Mouse (Mus musculus) thymus, postnatal 10 days (tissue): ENCODE measurements around the gene Gabbr2.

Experiments used
- DNase-seq, 2 experiments: peaks; one replicate each; pipeline ENCODE4 v3.0.0; 2021; ENCODE audit warnings: low spot score in 2 of 2

The Gabbr2 gene

GRCm38 (mm10) chr4:46823738-46824137 lies 167.9 kb downstream of the Gabbr2 start:
- no peak for DNase-seq

DNA sequence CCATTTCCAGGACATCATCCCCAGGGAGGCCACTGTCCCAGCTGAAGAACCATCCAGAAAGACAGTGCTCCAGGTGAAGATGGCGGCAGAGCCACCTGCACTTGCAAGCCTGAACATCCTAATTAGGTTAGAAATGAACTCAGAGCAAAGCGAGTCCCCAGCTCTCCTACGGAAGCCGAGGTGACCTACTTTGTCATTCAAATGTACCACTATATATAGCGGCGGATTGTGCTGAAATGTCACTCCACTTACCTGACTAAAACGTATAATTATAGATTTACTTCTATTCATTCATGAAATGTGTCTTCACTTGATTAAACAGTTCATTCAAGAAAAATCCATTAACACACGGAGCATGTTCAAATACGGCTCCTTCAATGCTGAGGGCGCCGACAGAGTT lies 170.0 kb downstream of the Gabbr2 start:
- no peak for DNase-seq

DNA sequence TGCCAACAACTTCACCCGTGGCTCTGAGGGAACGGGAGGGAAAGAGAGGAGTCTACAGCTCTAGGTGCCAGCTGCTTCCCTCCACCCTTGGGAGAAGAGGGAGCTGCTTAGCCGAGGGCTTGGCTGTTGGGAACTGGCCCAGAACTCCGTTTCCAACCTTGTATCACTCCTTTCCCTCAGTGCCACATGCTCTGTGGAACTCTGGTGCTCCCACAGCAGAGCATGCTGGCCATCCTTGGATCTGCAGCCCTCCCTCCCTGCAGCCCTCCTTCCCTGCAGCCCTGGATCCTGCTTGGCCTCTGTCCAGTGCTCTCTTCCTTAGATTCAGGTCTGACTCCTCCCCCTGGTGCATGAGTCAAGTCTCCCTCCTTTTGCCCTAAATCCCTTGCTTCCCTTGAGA lies 176.7 kb downstream of the Gabbr2 start:
- no peak for DNase-seq

DNA sequence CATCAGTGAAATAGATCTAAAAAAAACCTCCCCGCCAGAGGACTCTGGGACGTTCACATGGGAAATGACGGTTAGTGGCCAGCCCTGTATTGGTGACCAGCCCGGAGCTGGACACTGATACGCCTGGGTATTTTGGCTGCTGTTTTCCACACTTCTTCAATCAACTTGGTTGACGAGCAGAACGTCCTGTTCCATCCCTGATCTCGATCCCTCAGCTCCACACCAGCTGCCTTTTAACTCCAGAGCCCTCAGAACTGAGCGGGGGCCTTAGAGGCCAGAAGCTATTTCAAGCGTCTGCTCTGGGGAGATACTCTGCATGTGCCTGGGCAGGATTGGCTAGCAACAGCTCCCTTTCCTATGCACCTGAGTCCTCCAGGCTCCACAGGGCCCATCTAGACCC lies 177.4 kb downstream of the Gabbr2 start:
- no peak for DNase-seq

DNA sequence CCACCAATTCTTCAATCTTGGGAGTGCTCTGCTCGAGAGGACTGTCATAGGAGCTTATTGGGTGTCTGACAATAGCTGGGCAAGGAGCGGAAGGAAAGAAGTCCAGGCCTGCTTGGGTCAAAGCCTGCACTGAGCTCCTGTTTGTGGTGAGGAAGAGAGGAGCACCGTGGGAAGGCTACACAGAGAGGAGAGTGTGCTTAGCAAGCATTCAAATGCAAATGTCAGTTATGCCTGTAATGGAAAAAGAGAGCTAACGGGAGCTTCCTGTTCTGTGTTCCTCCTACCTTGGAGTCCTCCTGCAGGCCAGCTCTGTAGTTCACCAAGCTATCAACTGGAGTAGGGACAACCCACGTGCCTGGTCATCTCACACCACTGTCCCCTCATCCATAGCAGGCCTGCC lies 180.5 kb downstream of the Gabbr2 start:
- no peak for DNase-seq

GRCm38 (mm10) chr4:46806876-46807275 lies 184.8 kb downstream of the Gabbr2 start:
- no peak for DNase-seq

DNA sequence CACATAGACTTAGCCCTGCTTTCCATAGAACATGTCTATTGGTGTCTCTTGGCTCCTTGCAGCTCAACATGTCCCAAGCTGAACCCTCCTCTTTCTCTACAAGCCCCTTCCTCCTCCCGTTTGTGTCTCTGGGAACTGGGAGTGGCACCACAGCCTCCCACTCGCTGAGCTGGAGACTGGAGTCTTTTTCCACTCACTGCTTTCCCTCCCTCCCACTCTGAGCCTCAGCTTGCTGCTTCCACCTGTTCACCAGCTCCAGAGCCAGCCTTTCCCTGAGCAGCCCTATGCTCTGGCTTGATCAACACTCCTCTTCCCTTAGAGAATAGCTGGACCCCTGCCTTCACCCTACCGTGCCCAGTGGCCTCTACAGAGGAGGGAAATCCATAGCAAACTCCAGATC lies 185.8 kb downstream of the Gabbr2 start:
- DNase-seq = no peak

GRCm38 (mm10) chr4:46802386-46802785 lies 189.3 kb downstream of the Gabbr2 start:
- no peak for DNase-seq

GRCm38 (mm10) chr4:46799904-46800303 lies 191.8 kb downstream of the Gabbr2 start:
- no peak for DNase-seq

- DNase-seq = no peak
Observed at GRCm38 (mm10) chr4:46795707-46796106, 196.0 kb downstream of the Gabbr2 start.

GRCm38 (mm10) chr4:46794583-46794982 lies 197.1 kb downstream of the Gabbr2 start:
- no peak for DNase-seq

DNA sequence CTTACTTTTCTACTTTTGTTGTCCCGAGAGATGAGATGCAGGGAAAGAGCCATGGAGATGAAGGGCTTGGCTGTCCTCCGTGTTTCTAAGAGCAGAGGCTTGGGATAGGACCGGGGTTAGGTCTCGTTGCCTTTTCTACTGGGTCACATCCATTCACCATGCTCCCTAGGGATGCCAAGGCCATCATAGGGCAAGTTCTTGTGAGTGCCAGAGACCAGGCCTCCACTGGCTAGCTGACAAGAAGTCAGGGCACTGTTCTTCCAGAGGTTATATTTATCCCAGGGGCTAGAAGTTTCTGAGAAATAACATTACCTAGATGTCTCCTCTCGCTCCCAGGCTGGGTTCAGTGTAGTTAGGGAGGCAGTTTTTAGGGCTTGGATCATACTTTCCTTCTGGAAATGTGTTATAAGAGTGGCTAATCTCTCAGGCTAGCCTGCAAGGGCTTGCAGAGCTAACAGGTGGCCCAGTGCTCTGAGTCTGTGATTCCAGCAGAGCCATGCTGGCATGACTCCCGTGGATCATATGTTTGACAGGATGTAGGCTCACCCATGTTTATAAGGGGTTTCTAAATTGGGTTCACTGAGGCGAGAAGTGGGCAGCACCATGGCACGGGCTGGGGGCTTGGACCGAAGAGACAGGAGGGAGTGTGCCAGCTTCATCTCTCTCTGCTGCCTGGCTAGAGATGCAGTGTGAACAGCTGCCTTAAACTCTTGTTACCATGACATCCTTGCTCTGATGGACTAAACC lies 199.2 kb downstream of the Gabbr2 start:
- no peak for DNase-seq

GRCm38 (mm10) chr4:46791268-46791951 lies 200.3 kb downstream of the Gabbr2 start:
- no peak for DNase-seq

DNA sequence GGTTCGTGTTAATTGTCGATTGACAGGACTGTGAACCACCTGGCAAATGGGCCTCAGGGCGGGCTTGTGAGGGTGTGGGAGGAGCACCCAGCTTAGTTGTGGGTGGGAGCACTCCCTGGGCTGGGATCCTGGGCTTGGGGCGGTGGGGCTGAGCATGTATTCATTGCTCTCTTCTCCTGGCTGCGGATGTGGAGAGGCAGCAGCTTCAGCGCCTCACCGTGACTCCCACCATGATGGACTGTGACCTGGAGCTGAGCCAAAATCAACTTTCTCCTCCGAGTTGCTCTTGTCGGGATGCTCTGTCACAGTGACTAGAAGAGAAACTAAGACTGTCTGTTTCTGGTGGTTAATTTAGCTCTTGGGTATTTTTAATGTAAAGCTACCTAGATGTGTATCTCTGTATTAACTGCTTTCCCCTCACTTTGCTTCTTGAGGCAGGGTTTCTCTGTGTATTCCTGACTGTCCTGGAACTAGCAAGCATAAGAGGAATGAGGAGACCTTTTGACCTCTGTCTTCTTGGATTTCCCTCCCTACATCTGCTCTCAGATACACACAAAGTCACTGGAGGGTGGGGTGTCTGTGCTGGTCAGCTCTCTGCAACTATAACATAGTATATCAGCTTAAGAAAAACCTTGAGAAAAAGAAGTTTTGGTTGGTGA lies 200.9 kb downstream of the Gabbr2 start:
- no peak for DNase-seq

- no peak for DNase-seq
Observed at GRCm38 (mm10) chr4:46784430-46785049, 207.1 kb downstream of the Gabbr2 start.

GRCm38 (mm10) chr4:46781109-46781508 lies 210.6 kb downstream of the Gabbr2 start:
- peak in 1 of 2 experiments; percentile 38 for DNase-seq

GRCm38 (mm10) chr4:46775959-46776358 lies 215.7 kb downstream of the Gabbr2 start:
- DNase-seq = no peak

GRCm38 (mm10) chr4:46774652-46775051 lies 217.0 kb downstream of the Gabbr2 start:
- no peak for DNase-seq

DNA sequence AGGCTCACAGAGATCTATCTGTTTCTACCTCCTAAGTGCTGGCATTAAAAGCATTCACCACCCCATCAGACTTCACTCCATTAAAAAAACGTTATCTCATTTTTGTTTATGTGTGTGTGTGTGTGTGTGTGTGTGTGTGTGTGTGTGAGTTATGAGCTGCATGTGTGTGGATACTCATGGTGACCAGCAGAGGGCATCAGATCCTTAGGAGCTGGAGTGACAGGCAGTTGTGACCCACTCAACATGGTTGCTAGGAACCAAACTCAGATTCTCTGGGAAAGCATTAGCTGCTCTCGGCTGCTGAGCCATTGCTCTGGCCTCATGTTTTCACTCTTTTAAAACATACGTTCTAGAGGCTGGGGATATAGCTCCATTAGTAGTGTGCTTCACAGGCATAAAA lies 218.4 kb downstream of the Gabbr2 start:
- DNase-seq = no peak

DNA sequence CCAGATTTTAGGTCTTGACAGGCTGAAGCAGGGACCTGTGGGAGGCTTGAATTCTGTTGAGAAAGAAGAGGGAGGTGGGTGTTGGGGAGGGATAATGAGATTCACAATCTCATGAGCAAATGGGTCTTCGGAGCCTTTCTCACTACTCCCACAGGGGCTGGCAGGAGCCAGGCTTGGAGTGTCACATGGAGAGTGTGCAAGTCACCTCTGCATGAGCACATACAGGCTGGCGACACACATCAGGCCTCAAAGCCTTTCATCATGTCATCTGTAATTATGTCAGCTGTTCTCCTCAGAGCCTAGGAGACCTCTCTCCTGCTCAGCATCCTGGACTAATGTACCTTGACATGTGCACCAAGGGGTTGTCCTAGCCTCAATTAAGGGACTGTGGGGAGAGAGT lies 219.1 kb downstream of the Gabbr2 start:
- no peak for DNase-seq

- DNase-seq = no peak
Observed at GRCm38 (mm10) chr4:46771116-46771515, 220.6 kb downstream of the Gabbr2 start.

DNA sequence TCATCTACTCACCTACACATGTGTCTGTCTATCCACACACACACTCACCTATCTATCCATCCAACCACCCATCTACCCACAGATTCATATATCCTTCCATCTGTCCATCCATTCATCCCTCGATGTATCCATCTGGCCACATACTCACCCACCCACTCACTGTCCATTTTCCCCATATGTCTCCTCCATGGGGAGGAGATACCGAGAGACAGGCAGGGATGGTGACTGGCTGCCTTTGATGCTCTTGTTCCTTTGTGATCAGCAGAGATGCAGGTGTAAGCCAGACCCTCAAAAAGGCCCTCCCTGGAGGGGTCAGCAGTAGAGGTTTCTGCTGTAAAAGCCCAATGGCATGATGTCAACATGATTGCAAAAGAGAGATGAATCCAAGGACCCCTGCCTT lies 221.0 kb downstream of the Gabbr2 start:
- DNase-seq = no peak
